Mouse (Mus musculus) embryonic fibroblast, embryonic 13.5 days (primary cell): ENCODE data around the gene Abcg2.

Experiments used
- CTCF ChIP-seq: IDR thresholded peaks from 2 replicates; pipeline ENCODE4 v1.5.1; 2011; ENCODE audit warnings: mild to moderate bottlenecking, control low read depth, low read length, moderate library complexity, borderline replicate concordance; ENCODE audit not compliant: insufficient read depth
- POLR2A ChIP-seq: IDR thresholded peaks from 2 replicates; pipeline ENCODE4 v1.6.1; 2011; ENCODE audit warnings: low read depth, mild to moderate bottlenecking, control low read depth, low read length, moderate library complexity

- TF ChIP-seq CTCF (no peak), POLR2A (no peak)
Observed at GRCm38 (mm10) chr6:58694257-58694656, 109.9 kb downstream of the Abcg2 start.
